Mouse (Mus musculus) hematopoietic multipotent progenitor cell, adult 10-12 weeks (in vitro differentiated cells): ENCODE data around the gene Olfr804. TPM values are rescaled to one million over a fixed set of nuclear protein-coding genes. Genes with fewer than 3 reads are reported as not detected.

ENCODE experiments used
- polyA plus RNA-seq: library from polyadenylated mRNA; stranded (reverse); fragments of >175 nt; gene quantifications from 2 replicates; pipeline ENCODE4 v1.2.3, GENCODE M21; 2012; ENCODE audit warnings: low replicate concordance

Gene Olfr804
- not detected in 2 replicates for polyA plus RNA-seq

GRCm38 (mm10) chr10:129702910-129703309 lies at the start of gene Olfr804:
Gene Olfr804, plus strand, starts transcription at chr10:129703210.

GRCm38 (mm10) chr10:129657394-129657793 lies 45.6 kb upstream of the Olfr804 start, which contains the start of gene Olfr800:
Gene Olfr800, plus strand, starts transcription at chr10:129657694.

GRCm38 (mm10) chr10:129673765-129674164 lies 29.2 kb upstream of the Olfr804 start, which contains the start of gene Olfr801:
Gene Olfr801, minus strand, starts transcription at chr10:129673865.

GRCm38 (mm10) chr10:129688069-129688468 lies 14.9 kb upstream of the Olfr804 start, which contains the start of gene Olfr802:
Gene Olfr802, minus strand, starts transcription at chr10:129688169.

GRCm38 (mm10) chr10:129694186-129694585 lies 8.8 kb upstream of the Olfr804 start, which contains the start of gene Olfr803:
Gene Olfr803, minus strand, starts transcription at chr10:129694286.

GRCm38 (mm10) chr10:129729275-129729674 lies 26.3 kb downstream of the Olfr804 start, which contains the start of gene Olfr805:
Gene Olfr805, minus strand, starts transcription at chr10:129729375.

GRCm38 (mm10) chr10:129741821-129742220 lies 38.8 kb downstream of the Olfr804 start, which contains the start of gene Olfr806:
Gene Olfr806, minus strand, starts transcription at chr10:129741921.

GRCm38 (mm10) chr10:129757693-129758092 lies 54.7 kb downstream of the Olfr804 start, which contains the start of gene Olfr807:
Gene Olfr807, minus strand, starts transcription at chr10:129757793.

Other genes starting within 250 kb of the Olfr804 start
- not detected in 2 replicates for gene Olfr787, start 241.3 kb upstream of the Olfr804 start, polyA plus RNA-seq
- not detected in 2 replicates for gene Olfr788, start 232.2 kb upstream of the Olfr804 start, polyA plus RNA-seq
- not detected in 2 replicates for gene Olfr789, start 218.5 kb upstream of the Olfr804 start, polyA plus RNA-seq
- not detected in 2 replicates for gene Olfr790, start 204.7 kb upstream of the Olfr804 start, polyA plus RNA-seq
- gene Olfr791, start 181.4 kb upstream of the Olfr804 start, polyA plus RNA-seq: not detected in 2 replicates
- gene Olfr792, start 164.0 kb upstream of the Olfr804 start, polyA plus RNA-seq: not detected in 2 replicates
- not detected in 2 replicates for gene Olfr794, start 135.6 kb upstream of the Olfr804 start, polyA plus RNA-seq
- gene Olfr796, start 90.6 kb upstream of the Olfr804 start, polyA plus RNA-seq: not detected in 2 replicates
- not detected in 2 replicates for gene Olfr798, start 75.3 kb upstream of the Olfr804 start, polyA plus RNA-seq
- gene Olfr799, start 65.7 kb upstream of the Olfr804 start, polyA plus RNA-seq: not detected in 2 replicates
- gene Olfr800, start 45.5 kb upstream of the Olfr804 start, polyA plus RNA-seq: not detected in 2 replicates
- not detected in 2 replicates for gene Olfr801, start 29.3 kb upstream of the Olfr804 start, polyA plus RNA-seq
- gene Olfr802, start 15.0 kb upstream of the Olfr804 start, polyA plus RNA-seq: 0.15 TPM in 1 of 2 replicates, not detected in the other
- not detected in 2 replicates for gene Olfr803, start 8.9 kb upstream of the Olfr804 start, polyA plus RNA-seq
- not detected in 2 replicates for gene Olfr805, start 26.2 kb downstream of the Olfr804 start, polyA plus RNA-seq
- gene Olfr806, start 38.7 kb downstream of the Olfr804 start, polyA plus RNA-seq: not detected in 2 replicates
- gene Olfr807, start 54.6 kb downstream of the Olfr804 start, polyA plus RNA-seq: not detected in 2 replicates
- not detected in 2 replicates for gene Olfr808, start 62.3 kb downstream of the Olfr804 start, polyA plus RNA-seq
- not detected in 2 replicates for gene Olfr809, start 71.4 kb downstream of the Olfr804 start, polyA plus RNA-seq
- not detected in 2 replicates for gene Olfr810, start 91.7 kb downstream of the Olfr804 start, polyA plus RNA-seq
- gene Olfr811, start 101.2 kb downstream of the Olfr804 start, polyA plus RNA-seq: not detected in 2 replicates
- not detected in 2 replicates for gene Olfr812, start 142.9 kb downstream of the Olfr804 start, polyA plus RNA-seq
- not detected in 2 replicates for gene Olfr813, start 152.2 kb downstream of the Olfr804 start, polyA plus RNA-seq
- gene Olfr814, start 176.6 kb downstream of the Olfr804 start, polyA plus RNA-seq: not detected in 2 replicates
- not detected in 2 replicates for gene Olfr815, start 202.7 kb downstream of the Olfr804 start, polyA plus RNA-seq
- gene Olfr816, start 212.4 kb downstream of the Olfr804 start, polyA plus RNA-seq: not detected in 2 replicates
- gene Olfr818, start 245.9 kb downstream of the Olfr804 start, polyA plus RNA-seq: not detected in 2 replicates